Mouse (Mus musculus): ENCODE results near the gene R3hdm2. TPM values are rescaled to one million over a fixed set of nuclear protein-coding genes. Genes with fewer than 3 reads are reported as not detected.

The R3hdm2 gene
- total RNA-seq, 2 experiments from 2014 or later = 153 to 170 TPM

DNA sequence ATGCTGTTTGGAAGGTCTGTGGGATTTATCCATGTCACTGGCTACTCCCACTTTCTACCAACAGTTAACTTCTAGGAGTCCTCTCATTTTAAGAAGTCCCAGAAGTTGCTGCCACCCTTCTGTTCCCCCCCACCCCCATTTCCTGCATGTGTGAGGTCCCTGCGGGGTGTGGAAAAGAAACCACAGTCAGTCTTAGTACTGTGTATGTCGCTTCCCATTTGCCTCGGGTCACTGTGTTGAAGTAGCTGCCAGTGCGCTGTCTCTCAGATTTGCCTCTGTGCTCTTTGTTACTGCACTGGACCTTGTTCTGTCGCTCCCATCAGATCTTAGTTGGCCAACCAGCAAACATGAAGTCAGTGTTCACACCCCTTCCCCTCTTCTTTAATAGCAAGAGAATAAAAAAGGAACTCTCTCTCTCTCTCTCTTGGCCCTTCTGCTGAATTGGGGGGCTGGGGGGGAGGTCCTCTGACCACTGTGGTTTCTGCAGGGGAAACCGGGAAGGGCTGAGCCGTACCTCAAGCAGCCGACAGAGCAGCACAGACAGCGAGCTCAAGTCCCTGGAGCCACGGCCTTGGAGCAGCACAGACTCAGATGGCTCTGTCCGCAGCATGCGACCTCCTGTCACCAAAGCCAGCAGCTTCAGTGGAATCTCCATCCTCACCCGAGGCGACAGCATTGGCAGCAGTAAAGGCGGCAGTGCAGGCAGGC, 91.3 kb downstream of the R3hdm2 start:
- no peak overlapping the region for H3K27ac ChIP-seq
- H3K4me3 ChIP-seq = no peak overlapping the region
- no peak for TF ChIP-seq CTCF (conservative IDR thresholded peaks at IDR 0.05)
- no peak for DNase-seq (ENCODE audit: low spot score in 2 of 2)

DNA sequence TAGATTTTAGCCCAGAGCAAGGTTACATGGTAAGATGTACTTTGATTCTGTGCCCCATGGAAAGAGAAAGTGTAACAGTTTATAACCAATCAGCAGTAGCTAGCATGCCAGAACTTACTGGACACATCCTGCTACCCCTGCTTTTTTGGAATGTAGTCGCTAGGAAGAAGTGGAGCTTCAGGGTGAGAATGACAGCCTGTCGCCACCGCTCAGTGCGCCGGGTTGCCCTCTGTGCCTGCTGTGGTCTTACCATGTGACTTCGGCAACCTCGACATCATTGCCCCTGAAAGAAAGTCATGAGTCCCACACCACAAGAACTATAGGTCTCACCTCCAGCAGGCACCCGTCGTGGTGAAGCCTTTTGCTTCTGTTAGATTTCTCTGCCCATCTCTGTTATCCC, 92.6 kb downstream of the R3hdm2 start:
- DNase-seq (ENCODE audit: low spot score in 2 of 2) = no peak
- Histone ChIP-seq H3K4me3 (no peak overlapping the region), H3K27ac (no peak overlapping the region)
- TF ChIP-seq CTCF (conservative IDR thresholded peaks at IDR 0.05) = no peak

DNA sequence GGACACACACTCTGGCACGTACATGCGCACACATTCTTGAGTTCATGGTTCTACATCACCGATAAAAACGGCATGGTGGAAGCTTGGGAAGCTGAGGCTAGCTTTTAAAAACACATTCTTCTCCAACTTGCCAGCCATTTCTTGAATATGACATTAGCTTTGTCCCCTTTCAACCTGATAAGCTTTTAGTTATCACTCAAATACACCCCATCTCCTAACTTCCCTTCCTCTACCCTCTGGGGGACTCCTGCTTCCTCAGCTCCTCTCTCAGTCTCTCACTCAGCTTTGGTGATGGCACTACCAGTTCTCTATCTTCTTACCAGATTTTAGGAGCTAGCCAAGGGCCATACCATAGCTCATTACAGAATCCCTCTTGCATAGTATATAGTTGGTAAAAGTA, 95.0 kb downstream of the R3hdm2 start:
- Histone ChIP-seq H3K4me3 (no peak overlapping the region), H3K27ac (no peak overlapping the region)
- no peak for TF ChIP-seq CTCF (conservative IDR thresholded peaks at IDR 0.05)
- DNase-seq (ENCODE audit: low spot score in 2 of 2) = no peak

DNA sequence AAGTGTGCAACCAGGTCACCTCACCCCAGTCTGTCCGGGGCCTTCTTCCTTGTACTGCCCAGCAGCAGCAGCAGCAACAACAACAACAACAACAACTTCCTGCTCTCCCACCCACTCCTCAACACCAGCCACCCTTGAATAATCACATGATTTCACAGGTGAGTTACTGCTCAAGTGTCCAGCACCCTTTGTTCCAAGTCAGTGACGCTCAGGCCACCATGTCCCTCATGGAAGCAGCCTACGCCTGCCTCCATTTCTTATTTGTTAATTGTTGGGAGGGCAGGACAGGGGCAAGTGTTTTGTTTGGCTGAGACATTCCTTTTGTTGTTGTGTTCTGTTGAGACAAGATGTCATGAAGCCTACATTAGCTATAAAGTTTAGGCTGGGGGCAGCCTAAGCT, 96.4 kb downstream of the R3hdm2 start:
- TF ChIP-seq CTCF (conservative IDR thresholded peaks at IDR 0.05) = no peak
- H3K4me3 ChIP-seq = no peak overlapping the region
- no peak overlapping the region; the same call in 1 of the 2 replicates for H3K27ac ChIP-seq
- DNase-seq (ENCODE audit: low spot score in 2 of 2) = no peak

DNA sequence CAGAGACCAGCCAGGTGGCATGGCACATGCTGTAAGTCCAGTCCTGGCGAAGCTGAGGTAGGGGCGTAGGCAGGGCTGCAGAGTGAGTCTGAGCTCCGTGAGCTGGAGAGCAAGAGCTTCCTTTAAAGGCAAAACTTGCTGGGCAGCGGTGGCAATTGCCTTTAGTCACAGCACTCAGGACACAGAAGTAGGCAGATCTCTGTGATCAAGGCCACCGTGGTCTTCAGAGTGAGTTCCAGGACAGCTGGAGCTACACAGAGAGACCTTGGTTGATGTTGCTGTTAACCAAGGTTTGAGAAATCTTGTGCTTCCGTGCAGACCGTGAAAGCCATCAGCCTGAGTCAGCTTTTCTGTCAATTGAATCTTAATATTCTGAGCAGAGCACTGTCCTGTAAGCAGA, 97.2 kb downstream of the R3hdm2 start:
- no peak for TF ChIP-seq CTCF (conservative IDR thresholded peaks at IDR 0.05)
- no peak overlapping the region for H3K4me3 ChIP-seq
- peak overlapping the region; percentile 32; the same call in 1 of the 2 replicates for H3K27ac ChIP-seq
- no peak for DNase-seq (ENCODE audit: low spot score in 2 of 2)

DNA sequence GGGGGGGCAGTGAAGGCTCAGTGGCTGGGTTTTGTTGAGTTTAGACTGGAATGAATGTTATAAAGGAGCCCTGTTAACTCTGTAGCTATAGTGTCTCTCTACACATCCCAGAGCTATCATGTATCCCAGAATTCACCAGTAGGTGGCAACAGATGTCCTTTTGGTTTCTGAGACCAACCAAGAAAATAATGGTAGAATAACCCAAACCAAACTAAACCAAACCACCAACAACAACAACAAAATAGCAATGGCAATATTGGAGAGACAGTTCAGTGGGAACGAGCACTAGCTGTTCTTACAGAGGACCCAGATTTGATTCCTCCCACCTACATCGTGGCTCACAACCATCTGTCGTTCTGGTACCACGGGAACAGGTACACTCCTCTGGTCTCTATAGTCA, 99.0 kb downstream of the R3hdm2 start:
- Histone ChIP-seq H3K4me3 (no peak overlapping the region), H3K27ac (peak overlapping the region; percentile 63; the same call in 1 of the 2 replicates)
- peak; percentile 78 for TF ChIP-seq CTCF (conservative IDR thresholded peaks at IDR 0.05)
- DNase-seq (ENCODE audit: low spot score in 2 of 2) = peak; percentile 37 to 47

DNA sequence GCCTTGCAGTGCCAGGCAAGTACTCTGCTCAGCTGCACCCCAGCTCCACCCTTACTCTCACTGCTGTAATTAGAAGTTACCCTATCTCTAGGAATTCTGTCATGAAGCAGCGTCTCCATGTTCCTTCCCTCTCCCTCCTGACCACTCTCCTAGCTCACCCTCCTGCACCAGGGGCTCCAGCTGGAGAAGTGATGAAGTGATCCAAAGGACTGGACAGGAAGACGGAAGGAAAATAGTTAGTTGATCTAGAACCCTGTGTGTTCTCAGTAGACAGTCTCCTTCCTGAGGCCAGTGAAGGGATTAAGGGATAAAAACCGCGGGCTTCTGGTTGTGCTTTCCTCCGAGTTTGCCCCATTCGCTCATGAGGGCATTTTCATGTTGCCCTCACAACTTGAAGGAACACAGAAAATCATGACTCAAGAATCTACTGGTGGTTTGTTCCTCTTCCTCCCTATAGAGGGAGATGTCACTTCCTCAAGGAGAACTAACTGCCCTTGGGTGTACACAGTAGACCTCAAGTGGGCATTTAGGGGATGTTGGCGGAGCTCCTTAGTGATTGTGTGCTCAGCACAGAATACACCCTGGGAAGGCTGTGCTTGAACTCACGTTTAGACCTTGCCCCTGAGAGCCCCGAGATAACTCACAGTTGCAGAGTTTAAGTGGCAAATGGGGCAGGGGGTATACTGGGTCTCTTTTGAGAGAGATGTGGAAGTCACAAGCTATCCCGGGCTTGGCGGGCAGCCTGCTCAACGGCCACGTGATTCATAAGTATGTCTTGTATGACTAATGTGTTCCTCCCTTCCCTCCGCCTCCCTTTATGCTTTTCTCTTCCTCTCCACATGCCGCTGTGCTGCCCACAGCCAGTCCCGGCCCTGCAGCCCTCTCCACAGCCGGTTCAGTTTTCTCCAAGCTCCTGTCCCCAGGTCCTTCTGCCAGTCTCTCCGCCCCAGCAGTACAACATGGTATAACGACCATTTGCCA, 101.0 kb downstream of the R3hdm2 start:
- peak; percentile 64 to 74 for DNase-seq (ENCODE audit: low spot score in 2 of 2)
- Histone ChIP-seq H3K4me3 (peak overlapping the region; percentile 13; the same call in 1 of the 2 replicates), H3K27ac (peak overlapping the region; percentile 75)
- TF ChIP-seq CTCF (conservative IDR thresholded peaks at IDR 0.05) = peak; percentile 55

DNA sequence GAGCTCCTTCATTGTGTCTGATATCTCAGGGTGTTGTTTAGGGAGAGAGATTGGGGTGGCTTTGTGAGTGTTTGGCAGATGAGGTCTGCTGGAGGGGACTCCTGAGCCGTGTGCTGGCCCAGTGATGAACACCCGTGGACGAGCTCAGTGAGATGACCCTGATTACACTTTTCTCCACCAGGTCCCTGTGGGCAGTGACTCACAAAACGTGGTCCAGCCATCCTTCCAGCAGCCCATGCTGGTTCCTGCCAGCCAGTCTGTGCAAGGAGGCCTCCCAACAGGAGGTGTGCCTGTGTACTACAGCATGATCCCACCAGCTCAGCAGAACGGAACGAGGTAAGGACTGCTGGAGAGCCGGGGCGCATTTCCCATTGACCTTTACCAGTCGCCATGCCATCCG, 105.1 kb downstream of the R3hdm2 start:
- peak overlapping the region; percentile 36; the same call in 1 of the 2 replicates for H3K27ac ChIP-seq
- no peak for DNase-seq (ENCODE audit: low spot score in 2 of 2)
- TF ChIP-seq CTCF (conservative IDR thresholded peaks at IDR 0.05) = no peak
- H3K4me3 ChIP-seq = no peak overlapping the region

DNA sequence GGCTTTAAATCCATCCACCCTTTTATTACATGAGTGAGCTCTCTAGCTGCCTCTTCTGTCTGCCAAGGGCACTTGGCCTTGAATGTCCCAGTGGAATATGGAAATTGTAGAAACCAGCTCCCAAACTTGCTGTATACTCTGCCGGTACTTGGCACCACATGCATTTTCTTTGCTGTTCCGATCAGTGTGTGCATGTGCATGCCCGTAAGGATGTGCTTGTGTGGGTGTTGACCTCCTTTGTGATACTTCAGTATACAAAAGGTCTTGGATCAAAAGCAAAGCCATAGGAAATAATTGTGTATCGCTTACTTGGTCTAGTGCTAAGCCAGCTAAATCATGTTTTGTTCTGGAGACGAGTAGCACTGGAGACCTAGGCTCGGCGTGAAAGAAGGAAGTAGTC, 108.7 kb downstream of the R3hdm2 start:
- no peak for DNase-seq (ENCODE audit: low spot score in 2 of 2)
- Histone ChIP-seq H3K4me3 (no peak overlapping the region), H3K27ac (no peak overlapping the region)
- TF ChIP-seq CTCF (conservative IDR thresholded peaks at IDR 0.05) = no peak

DNA sequence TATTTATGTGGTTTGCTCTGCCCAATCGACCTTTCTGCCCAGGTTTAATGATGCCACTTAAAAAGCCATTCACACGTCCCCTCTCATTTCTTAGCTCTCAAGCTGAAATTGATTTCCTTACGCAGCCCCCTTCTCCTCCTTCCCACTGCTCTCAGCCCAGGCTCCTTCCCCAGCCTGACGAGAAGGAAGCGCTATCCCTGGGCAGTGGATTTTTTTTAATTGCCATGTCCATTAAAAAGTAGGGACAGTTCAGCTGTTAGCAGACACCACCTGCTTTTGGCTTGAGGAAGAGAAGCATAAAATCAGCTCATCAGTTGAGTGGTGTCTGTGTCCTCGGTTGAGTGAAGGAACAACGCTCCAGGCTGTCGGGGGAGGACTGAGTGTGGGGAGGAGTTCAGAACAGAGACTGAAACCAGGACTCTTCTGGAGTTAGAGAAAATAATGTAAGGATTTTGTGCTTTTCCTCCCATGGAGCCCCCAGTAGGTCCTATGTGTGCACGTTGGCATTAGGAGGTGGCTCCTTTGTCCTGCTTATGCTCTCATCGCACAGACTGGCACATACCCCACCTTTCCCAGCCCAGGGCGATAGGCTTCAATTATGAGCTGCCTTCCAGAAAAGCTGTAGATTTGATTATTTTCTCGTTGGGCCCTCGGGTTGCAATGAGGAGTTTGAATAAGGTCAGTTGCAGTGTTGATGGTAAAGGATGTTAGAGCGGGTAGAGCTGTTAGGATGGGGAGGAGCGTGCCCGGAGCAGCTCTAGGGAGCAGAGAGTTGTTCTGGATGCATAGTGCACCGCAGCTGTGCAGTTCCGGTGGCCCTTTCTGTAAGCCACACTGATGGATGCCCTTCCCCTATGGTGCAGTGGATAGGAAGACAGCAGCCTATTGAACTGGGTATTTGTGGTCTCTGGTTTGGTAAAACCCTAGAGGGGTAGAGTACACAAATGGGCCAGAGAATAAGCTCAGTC, 110.3 kb downstream of the R3hdm2 start:
- TF ChIP-seq CTCF (conservative IDR thresholded peaks at IDR 0.05) = no peak
- H3K4me3 ChIP-seq = no peak overlapping the region

DNA sequence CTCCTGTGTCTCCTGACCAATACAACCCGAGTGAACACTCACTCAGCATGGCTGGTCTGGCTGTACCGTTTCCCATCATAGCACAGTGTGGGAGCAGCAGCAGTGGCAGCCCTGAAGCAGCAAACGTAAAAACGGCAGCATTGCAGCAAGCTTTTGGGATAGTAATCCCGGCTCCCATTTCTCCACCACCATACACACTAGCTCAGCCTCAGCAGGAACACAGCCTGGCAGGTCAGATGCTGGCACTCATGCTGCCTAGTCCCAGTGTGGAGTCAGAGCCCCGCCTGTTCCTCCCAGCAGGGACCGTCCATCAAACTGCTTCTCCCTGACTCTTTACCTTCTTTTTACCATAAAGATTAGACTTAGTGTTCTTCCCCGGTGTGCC, 111.0 kb downstream of the R3hdm2 start:
- peak overlapping the region; percentile 4; the same call in 1 of the 2 replicates for H3K27ac ChIP-seq
- no peak overlapping the region for H3K4me3 ChIP-seq
- no peak for DNase-seq (ENCODE audit: low spot score in 2 of 2)
- TF ChIP-seq CTCF (conservative IDR thresholded peaks at IDR 0.05) = no peak

More for the DNA sequence above, 110.3 kb downstream of the R3hdm2 start:
- DNase-seq (ENCODE audit: low spot score in 2 of 2) = no peak
- H3K27ac ChIP-seq = peak overlapping the region; percentile 4; the same call in 1 of the 2 replicates

DNA sequence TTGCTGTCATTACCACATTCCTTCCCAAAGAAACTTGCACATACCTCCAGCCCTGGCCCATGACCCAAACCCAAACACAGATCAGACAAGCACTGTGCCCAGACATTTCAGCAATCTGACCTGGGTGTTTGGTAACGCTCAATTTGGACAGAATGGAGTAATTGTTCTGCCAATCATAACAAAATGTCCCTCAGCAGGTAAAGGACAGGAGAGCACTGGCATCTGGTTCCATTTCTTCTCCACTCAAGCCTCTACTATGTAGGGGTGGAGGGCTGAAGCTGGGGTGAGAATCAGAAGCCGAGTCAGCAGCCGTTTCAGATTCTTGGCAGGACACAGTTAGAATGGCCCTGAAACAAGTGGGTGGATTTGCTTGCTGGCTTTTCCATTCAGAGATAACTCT, 112.0 kb downstream of the R3hdm2 start:
- Histone ChIP-seq H3K4me3 (no peak overlapping the region), H3K27ac (no peak overlapping the region)
- DNase-seq (ENCODE audit: low spot score in 2 of 2) = no peak
- no peak for TF ChIP-seq CTCF (conservative IDR thresholded peaks at IDR 0.05)

Measured in layer of hippocampus, adult 2 months (tissue).